Mouse (Mus musculus) forebrain, embryonic 11.5 days (tissue): ENCODE results near the gene S1pr2. TPM values are rescaled to one million over a fixed set of nuclear protein-coding genes. Genes with fewer than 3 reads are reported as not detected.

Source experiments
- ATAC-seq: fragments of 200-750 bp; cut with Nextera tagmentation; replicated peaks from 2 replicates; pipeline ENCODE4 v1.8.0; 2017; ENCODE audit warnings: moderate TSS enrichment; ENCODE audit not compliant: low FRiP score
- DNase-seq: peaks from one replicate; pipeline ENCODE4 v3.0.0-alpha.2; 2017; ENCODE audit warnings: low spot score
- H3K27ac ChIP-seq: fragments of 300-500 bp; sonication (generic); 2 replicates; pipeline ENCODE4 v1.5.1; 2014; ENCODE audit warnings: low read depth, low read length
- H3K27me3 ChIP-seq: fragments of 300-500 bp; sonication (generic); 2 replicates; pipeline ENCODE4 v1.6.1; 2014; ENCODE audit warnings: mild to moderate bottlenecking, low read length, mixed read lengths; ENCODE audit not compliant: control insufficient read depth, insufficient read depth
- H3K36me3 ChIP-seq: fragments of 300-500 bp; sonication (generic); 2 replicates; pipeline ENCODE4 v1.6.1; 2014; ENCODE audit warnings: mild to moderate bottlenecking, low read length, moderate library complexity, mixed read lengths; ENCODE audit not compliant: control insufficient read depth, insufficient read depth
- H3K4me1 ChIP-seq: fragments of 300-500 bp; sonication (generic); replicated peaks from 2 replicates; pipeline ENCODE4 v1.6.1; 2014; ENCODE audit warnings: low read length, mixed read lengths; ENCODE audit not compliant: control insufficient read depth, insufficient read depth
- H3K4me2 ChIP-seq: fragments of 300-500 bp; sonication (generic); 2 replicates; pipeline ENCODE4 v1.6.1; 2014; ENCODE audit warnings: low read depth, mild to moderate bottlenecking, low read length, moderate library complexity, mixed read lengths; ENCODE audit not compliant: severe bottlenecking
- H3K4me3 ChIP-seq: fragments of 300-500 bp; sonication (generic); 2 replicates; pipeline ENCODE4 v1.5.1; 2014; ENCODE audit warnings: low read depth, low read length
- H3K9ac ChIP-seq: fragments of 300-500 bp; sonication (generic); 2 replicates; pipeline ENCODE4 v1.6.1; 2014; ENCODE audit warnings: low read length
- H3K9me3 ChIP-seq: fragments of 300-500 bp; sonication (generic); 2 replicates; pipeline ENCODE4 v1.6.1; 2016; ENCODE audit warnings: low read length, mixed read lengths; ENCODE audit not compliant: control insufficient read depth
- WGBS: fragments of 180-500 bp; shearing (Covaris S2); extraction: QIAGEN DNeasy Blood & Tissue Kit; methylation state at CpG from one replicate; pipeline ENCODE4 v1.1.7; 2014; 5-methylcytosine and 5-hydroxymethylcytosine counted together
- polyA plus RNA-seq: library from polyadenylated mRNA; unstranded; fragments of >200 nt; fragmentation: Nextera tagmentation; extraction: Ambion mirVana; gene quantifications from 2 replicates; pipeline ENCODE4 v1.2.1, GENCODE M21; 2014

The S1pr2 gene
- polyA plus RNA-seq, 1 experiment from 2014 or later: 22.1 TPM

DNA sequence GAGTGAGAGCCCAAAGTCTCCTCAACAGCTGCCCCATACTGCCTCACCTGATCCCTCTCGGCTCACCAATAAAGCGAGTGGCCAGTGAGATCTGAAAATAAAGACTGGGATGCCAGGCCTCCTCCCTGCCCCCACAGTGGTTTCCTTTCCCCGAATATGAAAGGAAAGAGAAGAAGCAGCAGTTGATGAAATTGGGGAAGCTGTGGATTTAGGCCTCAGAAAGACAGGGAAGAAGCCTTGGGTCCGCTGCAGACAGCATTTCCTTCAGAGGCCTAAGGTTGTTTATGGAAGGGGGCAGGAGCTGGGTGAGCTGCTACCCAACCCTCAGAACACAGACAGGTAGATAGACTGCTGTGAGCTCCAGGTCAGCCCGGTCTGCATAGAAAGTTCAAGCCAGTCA lies 9.8 kb downstream of the S1pr2 start:
- Histone ChIP-seq H3K27ac (no peak overlapping the region), H3K4me1 (no peaks in the 10 kb centered on the region), H3K4me3 (no peak overlapping the region), H3K36me3 (peaks cover 2% of the 10 kb centered on the region; the same call in 1 of the 2 replicates), H3K9me3 (no peaks in the 10 kb centered on the region), H3K4me2 (no peak overlapping the region), H3K27me3 (no peaks in the 10 kb centered on the region), H3K9ac (no peak overlapping the region)
- WGBS: 87% methylated on average over 5 of the region's 5 CpGs
- DNase-seq: no peak
- ATAC-seq: no peak

DNA sequence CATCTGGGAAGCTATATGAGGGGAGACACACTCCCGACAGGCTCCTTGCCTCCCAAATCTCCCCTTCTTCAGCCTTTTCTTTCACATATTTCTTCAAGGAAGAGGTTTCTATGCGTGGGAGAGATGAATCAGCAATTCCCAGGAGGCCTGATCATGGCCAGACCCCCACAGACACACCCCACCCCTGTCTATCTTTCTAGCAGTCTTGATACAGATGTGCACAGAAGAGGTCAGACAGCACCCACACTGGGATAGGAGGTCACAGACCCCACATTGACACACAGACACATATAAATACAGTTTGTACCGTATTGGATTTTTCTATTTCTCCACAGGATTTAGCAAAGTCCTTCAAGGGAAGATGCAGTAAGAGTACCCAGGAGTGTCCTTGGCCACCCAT lies 10.6 kb downstream of the S1pr2 start:
- Histone ChIP-seq H3K9ac (no peak overlapping the region), H3K27ac (no peak overlapping the region), H3K4me1 (no peaks in the 10 kb centered on the region), H3K27me3 (no peaks in the 10 kb centered on the region), H3K36me3 (peaks cover 2% of the 10 kb centered on the region; the same call in 1 of the 2 replicates), H3K4me2 (no peak overlapping the region), H3K9me3 (no peaks in the 10 kb centered on the region), H3K4me3 (no peak overlapping the region)
- no peak for ATAC-seq
- DNase-seq: no peak
- 83% methylated on average over 3 of the region's 3 CpGs for WGBS

DNA sequence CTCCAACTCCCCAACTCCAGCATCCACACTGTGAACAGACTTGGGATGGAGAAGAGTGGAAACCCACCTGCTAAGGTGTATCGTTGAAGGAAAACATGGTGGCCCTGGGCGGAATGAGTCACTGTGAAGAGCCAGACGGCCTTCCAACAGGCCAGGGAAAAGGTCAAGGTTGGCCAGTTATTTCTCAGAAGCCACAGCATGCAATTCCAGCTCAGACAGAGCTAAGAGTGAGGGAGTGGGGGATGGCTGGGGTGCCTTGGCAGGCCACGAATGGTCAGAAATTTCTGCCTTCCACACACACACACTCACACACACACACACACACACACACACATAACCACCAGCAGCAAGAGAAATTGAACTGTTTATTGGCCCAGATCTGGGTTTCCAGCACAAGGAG lies 11.0 kb downstream of the S1pr2 start:
- no peak overlapping the region for H3K9ac ChIP-seq
- no peaks in the 10 kb centered on the region for H3K9me3 ChIP-seq
- WGBS: 86% methylated on average over 4 of the region's 4 CpGs
- ATAC-seq (no peak), DNase-seq (no peak)
- no peaks in the 10 kb centered on the region for H3K4me1 ChIP-seq
- H3K27ac ChIP-seq: no peak overlapping the region
- no peaks in the 10 kb centered on the region for H3K27me3 ChIP-seq
- no peak overlapping the region for H3K4me2 ChIP-seq
- no peak overlapping the region for H3K4me3 ChIP-seq
- peaks cover 2% of the 10 kb centered on the region; the same call in 1 of the 2 replicates for H3K36me3 ChIP-seq

DNA sequence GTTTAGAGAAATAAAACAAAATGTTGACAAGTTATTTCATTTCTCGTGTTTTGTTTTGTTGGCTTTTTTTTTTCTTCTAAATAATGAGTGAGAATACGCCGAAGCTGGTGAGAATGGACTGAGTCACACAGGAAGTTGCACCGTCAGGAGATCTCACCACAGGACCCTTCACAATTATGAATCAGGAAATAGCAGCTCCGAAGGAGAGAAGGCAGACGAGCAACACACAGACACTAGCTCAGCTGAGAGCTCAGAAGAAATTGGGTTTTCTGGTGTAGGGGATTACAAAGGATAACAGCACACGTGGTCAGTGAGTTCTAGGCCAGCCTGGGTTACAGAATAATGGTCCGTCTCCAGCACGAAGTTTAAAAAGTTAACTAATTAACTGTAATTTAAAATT lies 15.0 kb downstream of the S1pr2 start:
- WGBS: 82% methylated on average over 9 of the region's 9 CpGs
- Histone ChIP-seq H3K9me3 (no peaks in the 10 kb centered on the region), H3K27me3 (no peaks in the 10 kb centered on the region), H3K4me3 (no peak overlapping the region), H3K9ac (no peak overlapping the region), H3K27ac (no peak overlapping the region), H3K4me1 (no peaks in the 10 kb centered on the region), H3K4me2 (no peak overlapping the region), H3K36me3 (no peaks in the 10 kb centered on the region)
- ATAC-seq (no peak), DNase-seq (no peak)

DNA sequence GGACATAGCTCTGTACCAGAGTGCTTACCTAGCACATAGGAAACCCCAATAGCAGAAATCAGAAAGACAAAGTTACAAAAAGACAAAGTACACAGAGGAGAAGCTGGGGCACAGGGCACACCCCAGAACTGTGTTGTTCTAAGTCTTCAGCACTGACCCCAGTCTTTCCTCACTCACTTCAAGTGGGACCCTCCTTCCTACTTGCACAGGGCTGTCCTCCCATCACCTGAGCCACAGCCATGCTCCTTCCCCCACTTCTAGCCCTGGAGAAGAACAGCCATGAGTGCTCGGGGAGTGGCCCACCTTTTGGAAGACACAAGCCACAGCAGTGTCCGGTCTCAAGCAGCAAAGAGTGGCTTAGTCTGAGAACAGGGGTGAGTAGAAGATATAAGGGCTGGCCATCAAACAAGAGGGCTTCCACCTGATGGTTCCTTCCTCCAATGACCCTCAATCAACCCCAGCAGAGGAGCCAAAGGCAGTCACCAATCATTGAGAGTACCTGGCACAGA lies 17.1 kb downstream of the S1pr2 start, which contains the start of gene Dnmt1:
Gene Dnmt1 (minus strand): TSS at position 459 of the 509 bp plus-strand sequence.
- Histone ChIP-seq H3K4me1 (no peaks in the 10 kb centered on the region), H3K27ac (no peak within 1 kb of the TSS), H3K4me3 (no peak within 1 kb of the TSS), H3K4me2 (no peak within 1 kb of the TSS), H3K27me3 (no peaks in the 10 kb centered on the region), H3K9me3 (no peaks in the 10 kb centered on the region), H3K36me3 (no peaks in the 10 kb centered on the region), H3K9ac (no peak within 1 kb of the TSS)
- WGBS: 86% methylated on average over 2 of the region's 2 CpGs
- DNase-seq: no peak
- ATAC-seq: no peak

DNA sequence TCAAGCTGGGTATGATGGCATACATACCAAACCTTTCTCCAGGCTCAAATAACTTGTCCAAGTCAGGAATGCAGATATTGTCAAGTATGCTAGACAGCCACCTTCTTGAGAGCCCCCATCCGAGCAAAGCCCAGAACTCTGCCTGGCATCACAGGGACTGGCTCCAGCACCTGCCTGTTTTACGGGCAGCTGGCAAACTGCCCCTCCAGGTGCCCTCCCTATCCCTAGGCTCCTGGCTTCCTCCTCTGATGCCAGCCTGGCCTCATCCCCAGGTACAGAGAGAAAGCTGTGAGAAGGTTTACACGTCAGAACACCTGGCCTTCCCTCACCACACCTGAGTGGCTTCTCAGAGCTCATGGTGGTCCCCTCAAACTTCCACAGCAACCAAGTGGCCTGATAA lies 19.6 kb downstream of the S1pr2 start:
- Histone ChIP-seq H3K4me1 (no peaks in the 10 kb centered on the region), H3K27me3 (no peaks in the 10 kb centered on the region), H3K9me3 (no peaks in the 10 kb centered on the region), H3K4me2 (no peak overlapping the region), H3K9ac (no peak overlapping the region), H3K36me3 (no peaks in the 10 kb centered on the region), H3K4me3 (no peak overlapping the region), H3K27ac (no peak overlapping the region)
- DNase-seq (no peak), ATAC-seq (no peak)
- WGBS: 90% methylated on average over 3 of the region's 3 CpGs

DNA sequence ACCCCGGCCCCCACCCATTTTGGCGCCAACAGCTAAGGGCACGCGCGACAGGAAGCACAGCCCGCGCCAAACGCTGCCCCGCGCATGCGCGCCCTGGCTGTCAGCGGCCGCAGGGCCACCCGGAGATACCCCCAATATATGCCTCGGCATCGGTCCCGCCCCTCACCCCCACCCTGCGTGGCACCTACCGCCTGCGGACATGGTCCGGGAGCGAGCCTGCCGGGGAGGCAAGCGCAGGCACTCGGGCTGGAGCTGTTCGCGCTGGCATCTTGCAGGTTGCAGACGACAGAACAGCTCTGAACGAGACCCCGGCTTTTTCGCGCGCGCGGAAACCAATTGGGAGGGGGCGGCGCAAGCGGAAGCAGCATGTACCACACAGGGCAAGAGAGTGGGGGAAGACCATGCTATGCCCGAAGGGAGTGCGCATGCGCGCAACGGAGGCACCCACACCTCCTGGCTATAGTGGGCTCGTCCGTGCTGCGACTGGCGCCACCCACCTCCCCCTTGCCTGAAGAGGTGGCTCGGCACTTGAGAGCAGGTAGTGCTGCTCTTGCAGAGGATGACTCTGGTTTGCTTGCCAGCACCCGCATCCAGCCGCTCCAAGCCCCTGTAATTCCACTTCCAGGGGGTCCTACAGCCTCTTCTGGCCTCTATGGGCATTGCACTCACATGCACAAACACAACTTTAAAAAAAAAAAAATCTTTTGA lies 23.9 kb downstream of the S1pr2 start:
- Histone ChIP-seq H3K27ac (peak overlapping the region; percentile 85), H3K9ac (peak overlapping the region; percentile 79), H3K4me1 (peaks cover 7% of the 10 kb centered on the region), H3K9me3 (no peaks in the 10 kb centered on the region), H3K4me2 (peak overlapping the region; percentile 83), H3K27me3 (no peaks in the 10 kb centered on the region), H3K36me3 (no peaks in the 10 kb centered on the region), H3K4me3 (peak overlapping the region; percentile 90)
- WGBS: under 1% methylated on average over 50 of the region's 51 CpGs
- DNase-seq (peak; percentile 99), ATAC-seq (peak; percentile 95)

DNA sequence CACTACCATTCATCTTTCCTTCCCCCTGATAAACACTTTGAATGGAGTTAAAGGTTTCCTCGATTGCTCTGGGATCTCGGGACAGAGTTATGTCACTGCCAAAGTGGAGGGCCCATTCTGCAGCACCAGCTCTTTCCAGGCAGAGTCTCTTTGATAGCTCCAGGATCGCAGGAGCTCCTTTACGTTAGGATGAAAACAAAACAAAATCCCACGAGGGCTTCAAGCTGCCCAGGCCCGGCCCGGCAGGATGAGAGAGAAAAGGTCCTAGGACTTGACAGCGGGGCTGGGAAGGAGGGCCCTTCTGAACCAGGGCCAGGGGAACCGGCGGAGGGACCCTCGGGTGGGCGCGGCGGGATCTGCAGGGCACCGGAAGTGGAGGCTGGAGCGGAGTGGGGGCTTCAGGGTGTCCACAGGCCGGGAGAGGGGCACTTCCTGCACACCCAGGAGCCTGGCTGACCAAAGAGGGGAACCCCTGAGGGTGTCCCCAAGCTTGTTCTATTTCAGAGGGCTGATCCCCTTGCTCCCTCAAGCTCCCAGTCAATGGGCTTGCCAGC lies 24.5 kb downstream of the S1pr2 start:
- WGBS: under 1% methylated on average over 16 of the region's 17 CpGs
- H3K27ac ChIP-seq: peak overlapping the region; percentile 85
- ATAC-seq: peak; percentile 77

More for the DNA sequence above, 24.5 kb downstream of the S1pr2 start:
- H3K36me3 ChIP-seq: no peaks in the 10 kb centered on the region
- H3K27me3 ChIP-seq: no peaks in the 10 kb centered on the region
- no peaks in the 10 kb centered on the region for H3K9me3 ChIP-seq
- peak overlapping the region; percentile 79 for H3K9ac ChIP-seq
- H3K4me3 ChIP-seq: peak overlapping the region; percentile 90
- peak overlapping the region; percentile 83 for H3K4me2 ChIP-seq
- peaks cover 7% of the 10 kb centered on the region for H3K4me1 ChIP-seq
- no peak for DNase-seq
